Mouse (Mus musculus): ENCODE measurements around the gene Bcl11b.

GRCm38 (mm10) chr12:107965103-107965502, 38.3 kb downstream of the Bcl11b start:
- no peak for TF ChIP-seq EP300 (optimal IDR thresholded peaks at IDR 0.05)
- TF ChIP-seq CTCF (IDR thresholded peaks at IDR 0.05; ENCODE audit: low read depth) = no peak

Measured in stomach, postnatal 0 days (tissue).